In genomic region chr5:107289234-107289764, GRCm38 (mm10) we compare ENCODE assay signal across 8 mouse cellular contexts. TPM values are rescaled to one million over a fixed set of nuclear protein-coding genes. Genes with fewer than 3 reads are reported as not detected.
DNase-seq lines count a peak whose midpoint lies in the region; ATAC-seq and TF ChIP-seq lines count a peak whose summit lies in the region.

TSS of gene Tgfbr3 (minus strand) at chr5:107289629.

- H3K9me3 ChIP-seq in E14TG2a.4 (ENCODE audit: low read length): no peaks in the 10 kb centered on the region
- H3K9me3 ChIP-seq in forebrain, embryonic 13.5 days (replicated peaks): no peaks in the 10 kb centered on the region
- no peaks in the 10 kb centered on the region for H3K9me3 ChIP-seq in heart, postnatal 0 days (replicated peaks; ENCODE audit: control insufficient read depth, low read length)
- H3K9me3 ChIP-seq in liver, postnatal 0 days (ENCODE audit: low read length): no peaks in the 10 kb centered on the region
- H3K9me3 ChIP-seq in neural tube, embryonic 14.5 days (ENCODE audit: control insufficient read depth, low read length): no peaks in the 10 kb centered on the region

- TF ChIP-seq EP300 in heart, postnatal 0 days (IDR thresholded peaks at IDR 0.05; ENCODE audit: low read depth): peak; percentile 56; the same call in 1 of the 2 replicates
- no peak for TF ChIP-seq EP300 in liver, postnatal 0 days (IDR thresholded peaks at IDR 0.05; ENCODE audit: low read depth)

- DNase-seq in c-Kit-positive CD71-positive TER-119-negative erythroid progenitor cells, embryonic 14.5 days (ENCODE audit: low read depth): peak; percentile 44
- DNase-seq in heart, postnatal 0 days (ENCODE audit: low spot score): peak; percentile 90
- peak; percentile 89 to 91 for DNase-seq in kidney, postnatal 36 days
- DNase-seq in liver, postnatal 0 days: peak; percentile 78
- peak; percentile 89 for DNase-seq in testis, postnatal 10 days (ENCODE audit: low spot score)

- no peak for TF ChIP-seq CTCF in E14TG2a.4 (conservative IDR thresholded peaks at IDR 0.05; ENCODE audit: low read length)
- TF ChIP-seq CTCF in heart, postnatal 0 days (IDR thresholded peaks at IDR 0.05; ENCODE audit: low read depth): peak; percentile 52
- peak; percentile 53 for TF ChIP-seq CTCF in liver, postnatal 0 days (IDR thresholded peaks at IDR 0.05; ENCODE audit: low read depth)

- no peaks in the 10 kb centered on the region for H3K36me3 ChIP-seq in E14TG2a.4 (ENCODE audit: insufficient read depth, low read length)
- H3K36me3 ChIP-seq in forebrain, embryonic 13.5 days (ENCODE audit: poor library complexity, severe bottlenecking): no peaks in the 10 kb centered on the region
- H3K36me3 ChIP-seq in heart, postnatal 0 days (replicated peaks; ENCODE audit: control insufficient read depth, insufficient read depth, low read length): no peaks in the 10 kb centered on the region
- no peaks in the 10 kb centered on the region for H3K36me3 ChIP-seq in liver, postnatal 0 days (replicated peaks; ENCODE audit: insufficient read depth, low read length)
- H3K36me3 ChIP-seq in neural tube, embryonic 14.5 days (ENCODE audit: control insufficient read depth, insufficient read depth, low read length): no peaks in the 10 kb centered on the region

- whole genome bisulfite sequencing in forebrain, embryonic 13.5 days: under 1% methylated on average over 52 of the region's 54 CpGs
- WGBS in heart, postnatal 0 days: under 1% methylated on average over 40 of the region's 54 CpGs
- under 1% methylated on average over 41 of the region's 54 CpGs for WGBS in liver, postnatal 0 days (ENCODE audit: insufficient replicate concordance)
- 1% methylated on average over 52 of the region's 54 CpGs for WGBS in neural tube, embryonic 14.5 days

- H3K4me2 ChIP-seq in forebrain, embryonic 13.5 days: peak within 1 kb of the TSS; percentile 100
- peak within 1 kb of the TSS; percentile 73 for H3K4me2 ChIP-seq in heart, postnatal 0 days (ENCODE audit: low read depth, low read length)
- H3K4me2 ChIP-seq in liver, postnatal 0 days (ENCODE audit: low read depth, low read length): peak within 1 kb of the TSS; percentile 93
- peak within 1 kb of the TSS; percentile 96 for H3K4me2 ChIP-seq in neural tube, embryonic 14.5 days (ENCODE audit: low read depth, low read length)

- peaks cover 17% of the 10 kb centered on the region for H3K4me1 ChIP-seq in E14TG2a.4 (replicated peaks; ENCODE audit: low read depth, low read length)
- peaks cover 20% of the 10 kb centered on the region for H3K4me1 ChIP-seq in forebrain, embryonic 13.5 days
- H3K4me1 ChIP-seq in heart, postnatal 0 days (ENCODE audit: control insufficient read depth, insufficient read depth): peaks cover 9% of the 10 kb centered on the region; the same call in 1 of the 2 replicates
- H3K4me1 ChIP-seq in liver, postnatal 0 days (ENCODE audit: insufficient read depth): peaks cover 7% of the 10 kb centered on the region
- peaks cover 6% of the 10 kb centered on the region; the same call in 1 of the 2 replicates for H3K4me1 ChIP-seq in neural tube, embryonic 14.5 days (ENCODE audit: control insufficient read depth, insufficient read depth, low read length)

- H3K27ac ChIP-seq in forebrain, embryonic 13.5 days: no peak within 1 kb of the TSS; the same call in 1 of the 2 replicates
- H3K27ac ChIP-seq in heart, postnatal 0 days (ENCODE audit: low read depth): peak within 1 kb of the TSS; percentile 91
- H3K27ac ChIP-seq in liver, postnatal 0 days (ENCODE audit: low read depth): peak within 1 kb of the TSS; percentile 71
- peak within 1 kb of the TSS; percentile 4; the same call in 1 of the 2 replicates for H3K27ac ChIP-seq in neural tube, embryonic 14.5 days (ENCODE audit: low read depth, low read length)

- ATAC-seq in forebrain, embryonic 13.5 days: peak; percentile 94
- peak; percentile 91 for ATAC-seq in heart, postnatal 0 days (ENCODE audit: insufficient read depth, low read depth)
- ATAC-seq in liver, postnatal 0 days: peak; percentile 88
- ATAC-seq in neural tube, embryonic 14.5 days (ENCODE audit: low read depth): peak; percentile 94

- peak within 1 kb of the TSS; percentile 69 for H3K9ac ChIP-seq in forebrain, embryonic 13.5 days
- H3K9ac ChIP-seq in heart, postnatal 0 days (replicated peaks; ENCODE audit: low read depth, low read length): peak within 1 kb of the TSS; percentile 80
- peak within 1 kb of the TSS; percentile 62 for H3K9ac ChIP-seq in liver, postnatal 0 days (replicated peaks)
- H3K9ac ChIP-seq in neural tube, embryonic 14.5 days (replicated peaks; ENCODE audit: low read depth, low read length): peak within 1 kb of the TSS; percentile 73

- H3K4me3 ChIP-seq in E14TG2a.4 (replicated peaks; ENCODE audit: low read length): peak within 1 kb of the TSS; percentile 85
- peak within 1 kb of the TSS; percentile 63 for H3K4me3 ChIP-seq in forebrain, embryonic 13.5 days
- H3K4me3 ChIP-seq in heart, postnatal 0 days (ENCODE audit: low read depth, low read length): peak within 1 kb of the TSS; percentile 87
- peak within 1 kb of the TSS; percentile 81 for H3K4me3 ChIP-seq in liver, postnatal 0 days (ENCODE audit: low read depth, low read length)
- H3K4me3 ChIP-seq in neural tube, embryonic 14.5 days (ENCODE audit: low read depth, low read length): peak within 1 kb of the TSS; percentile 76

- H3K27me3 ChIP-seq in E14TG2a.4 (ENCODE audit: insufficient read depth, low read length): peaks cover 62% of the 10 kb centered on the region
- peaks cover 72% of the 10 kb centered on the region for H3K27me3 ChIP-seq in forebrain, embryonic 13.5 days
- no peaks in the 10 kb centered on the region for H3K27me3 ChIP-seq in heart, postnatal 0 days (ENCODE audit: control insufficient read depth, insufficient read depth, low read length)
- peaks cover 6% of the 10 kb centered on the region; the same call in 1 of the 2 replicates for H3K27me3 ChIP-seq in liver, postnatal 0 days (ENCODE audit: insufficient read depth, low read length)
- H3K27me3 ChIP-seq in neural tube, embryonic 14.5 days (ENCODE audit: control insufficient read depth, insufficient read depth, low read length): peaks cover 7% of the 10 kb centered on the region; the same call in 1 of the 2 replicates

RNA-seq across cellular contexts. Expression of gene Tgfbr3, which starts in this region (rescaled TPM):
- polyA plus RNA-seq in forebrain, embryonic 13.5 days (2015; fragmentation: Nextera tagmentation; extraction: Ambion mirVana): 1.3 and 2.1 TPM in 2 replicates
- 59.7 and 60.6 TPM in 2 replicates for total RNA-seq in heart, postnatal 0 days (2014; rRNA removed; ENCODE audit: low replicate concordance)
- polyA plus RNA-seq in heart, postnatal 0 days (2015; fragmentation: Nextera tagmentation; extraction: Ambion mirVana): 11.8 TPM in 2 replicates
- polyA plus RNA-seq in liver, postnatal 0 days (2015; fragmentation: Nextera tagmentation; extraction: Ambion mirVana): 3.8 and 4.4 TPM in 2 replicates
- polyA plus RNA-seq in neural tube, embryonic 14.5 days (2014; fragmentation: Nextera tagmentation; extraction: Ambion mirVana): 2.6 and 8.8 TPM in 2 replicates
